Mouse (Mus musculus) liver, adult (tissue): Measurements from ENCODE around the gene Dnajc6.

ENCODE experiments used
- GATA4 ChIP-seq: IDR thresholded peaks from 2 replicates; pipeline ENCODE4 v1.6.1; 2014; ENCODE audit warnings: mild to moderate bottlenecking, low read length; ENCODE audit not compliant: insufficient replicate concordance

The Dnajc6 gene

DNA sequence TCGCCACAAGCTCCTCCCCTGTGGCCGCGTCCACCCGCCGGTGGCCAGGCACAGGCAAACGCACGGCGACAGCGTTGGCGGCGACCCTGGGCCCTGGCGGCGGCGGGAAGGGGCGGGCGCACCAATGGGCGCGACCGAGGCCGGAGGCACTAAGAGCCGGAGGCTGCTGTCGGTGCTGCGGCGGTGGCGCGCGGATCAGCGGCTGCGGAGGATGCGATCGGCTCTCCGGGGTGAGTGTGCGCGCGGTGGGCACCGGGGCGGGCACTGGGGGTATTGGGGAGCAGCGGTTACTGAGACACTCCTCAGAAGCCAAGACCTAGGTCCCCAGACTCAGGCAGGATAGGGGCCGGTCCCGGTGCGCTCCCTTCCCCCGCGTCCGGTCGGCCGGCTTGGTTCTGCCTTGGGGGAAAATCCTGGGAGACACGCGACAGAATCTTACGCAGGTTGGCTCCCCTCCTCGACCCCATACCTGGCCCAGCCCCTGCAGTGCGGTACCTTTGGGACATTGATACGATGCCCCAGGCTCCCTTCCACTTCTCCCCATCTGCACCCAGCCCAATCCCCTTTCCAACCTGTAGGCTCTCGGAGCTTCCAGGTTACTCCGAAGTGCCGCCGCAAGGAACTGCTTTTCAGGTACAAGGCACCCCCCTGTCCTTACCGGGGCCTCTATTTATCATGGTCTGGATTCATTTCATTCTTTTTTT lies at the start of gene Dnajc6:
Gene Dnajc6 (plus strand): TSS at position 115 of the 704 bp plus-strand sequence.
- no peak for TF ChIP-seq GATA4

- no peak for TF ChIP-seq GATA4
These were observed 47.7 kb upstream of the Dnajc6 start for GRCm38 (mm10) chr4:101448701-101449100.

- no peak for TF ChIP-seq GATA4
These were observed 47.1 kb upstream of the Dnajc6 start for GRCm38 (mm10) chr4:101449344-101449743.

GRCm38 (mm10) chr4:101450150-101450780 lies 46.2 kb upstream of the Dnajc6 start:
- no peak for TF ChIP-seq GATA4

DNA sequence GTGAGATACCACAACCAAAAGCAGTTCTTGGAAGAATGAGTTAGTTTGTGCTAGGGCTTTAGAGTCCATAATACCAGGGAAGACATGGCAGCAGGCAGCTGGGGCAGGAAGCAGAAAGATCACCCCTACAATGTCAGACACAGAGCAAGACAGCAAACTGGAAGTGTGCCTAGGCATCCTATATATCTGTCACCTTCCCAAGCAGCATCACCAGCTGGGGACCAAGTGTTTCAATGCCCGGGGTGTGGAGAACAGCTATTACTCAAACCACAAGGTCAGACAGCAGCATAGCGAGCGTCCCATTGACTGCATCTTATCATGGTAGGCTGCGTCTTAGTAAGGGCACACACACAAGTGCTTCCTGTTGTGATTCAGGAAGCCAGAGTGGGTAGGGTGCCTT lies 45.4 kb upstream of the Dnajc6 start:
- no peak for TF ChIP-seq GATA4

- no peak for TF ChIP-seq GATA4
These were observed 43.6 kb upstream of the Dnajc6 start for GRCm38 (mm10) chr4:101452829-101453228.

GRCm38 (mm10) chr4:101457176-101457575 lies 39.3 kb upstream of the Dnajc6 start:
- TF ChIP-seq GATA4 = no peak

DNA sequence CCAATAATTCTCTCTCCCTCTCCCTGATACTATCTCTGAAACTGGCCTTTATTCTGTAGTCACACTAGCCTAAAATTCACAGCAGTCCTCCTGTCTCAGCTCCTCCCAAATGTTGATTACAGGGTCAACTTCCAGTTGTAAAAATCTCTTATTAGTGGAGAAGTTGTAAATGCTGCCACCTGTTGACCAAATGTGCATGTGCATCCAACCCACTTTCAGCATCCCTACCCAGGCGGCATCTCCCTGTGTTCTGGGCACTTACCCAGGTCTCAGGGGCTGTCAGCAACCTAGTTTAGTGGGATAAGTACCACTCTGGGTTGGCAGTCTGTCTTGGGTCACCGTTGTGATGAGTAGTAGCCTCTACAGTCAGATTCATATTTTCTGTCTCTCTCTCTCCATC lies 38.1 kb upstream of the Dnajc6 start:
- no peak for TF ChIP-seq GATA4

- TF ChIP-seq GATA4 = no peak
These were observed 37.1 kb upstream of the Dnajc6 start for GRCm38 (mm10) chr4:101459358-101459757.

DNA sequence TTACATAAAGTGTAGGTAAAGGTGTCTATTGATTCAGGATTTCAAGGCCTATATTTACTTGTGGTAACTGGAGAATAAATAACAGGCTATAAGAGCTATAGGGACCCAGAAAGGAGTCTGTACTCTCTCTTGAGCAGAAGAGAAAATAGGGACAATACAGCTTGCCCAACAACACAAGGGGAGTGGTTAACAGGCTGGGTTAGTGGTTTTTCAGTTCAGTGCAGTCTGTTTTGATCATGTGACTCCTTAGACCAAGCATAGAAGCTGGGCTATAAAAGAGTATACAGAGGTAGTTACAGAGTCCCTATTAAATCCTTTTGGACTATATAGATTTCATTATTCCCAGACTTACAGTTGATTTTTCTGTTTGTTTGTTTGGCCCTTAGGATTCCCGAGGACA lies 36.3 kb upstream of the Dnajc6 start:
- no peak for TF ChIP-seq GATA4

DNA sequence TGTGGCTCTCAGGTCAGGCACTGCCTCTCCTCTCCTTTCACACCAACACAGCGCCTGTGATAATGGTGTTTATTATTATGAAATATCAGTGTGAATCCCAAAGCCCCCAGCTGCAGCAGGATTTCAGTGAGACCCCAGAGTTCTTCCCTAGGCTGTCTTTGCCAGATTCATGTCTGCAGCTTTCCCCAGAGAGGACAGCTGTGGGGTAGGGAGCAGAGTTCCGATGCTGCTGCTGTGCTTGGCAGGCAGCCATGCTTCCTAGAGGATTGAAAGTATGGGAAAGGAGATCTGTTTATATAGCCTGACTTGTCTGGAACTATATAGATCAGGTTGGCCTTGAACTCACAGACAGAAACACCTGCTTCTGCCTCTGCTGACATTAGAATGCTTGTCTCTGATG lies 34.4 kb upstream of the Dnajc6 start:
- no peak for TF ChIP-seq GATA4

DNA sequence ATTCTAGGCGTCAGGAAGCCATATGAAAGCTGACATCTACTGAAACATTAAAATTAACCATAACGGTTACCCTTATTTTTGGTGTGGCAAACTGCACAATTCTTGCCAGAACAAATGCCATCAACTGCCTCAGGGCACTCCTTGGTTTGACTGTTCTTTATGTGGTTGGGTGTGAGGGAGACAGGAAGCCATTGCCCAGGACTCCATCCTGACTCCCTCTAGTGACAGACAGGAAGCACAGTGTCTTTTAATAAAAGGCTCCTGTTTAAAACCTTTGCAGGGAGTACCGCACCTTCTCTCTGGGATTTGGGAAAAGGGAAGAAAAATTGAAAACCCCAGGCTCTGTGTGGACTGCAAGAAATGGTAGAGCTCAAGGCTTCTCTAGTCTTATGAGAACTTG lies 30.2 kb upstream of the Dnajc6 start:
- no peak for TF ChIP-seq GATA4

- no peak for TF ChIP-seq GATA4
These were observed 27.2 kb upstream of the Dnajc6 start for GRCm38 (mm10) chr4:101469242-101469641.

- TF ChIP-seq GATA4 = no peak
These were observed 25.9 kb upstream of the Dnajc6 start for GRCm38 (mm10) chr4:101470543-101470942.

GRCm38 (mm10) chr4:101472767-101473166 lies 23.7 kb upstream of the Dnajc6 start:
- TF ChIP-seq GATA4 = no peak

GRCm38 (mm10) chr4:101490320-101490917 lies 6.0 kb upstream of the Dnajc6 start:
- no peak for TF ChIP-seq GATA4

- no peak for TF ChIP-seq GATA4
These were observed 4.7 kb upstream of the Dnajc6 start for GRCm38 (mm10) chr4:101491704-101492103.

DNA sequence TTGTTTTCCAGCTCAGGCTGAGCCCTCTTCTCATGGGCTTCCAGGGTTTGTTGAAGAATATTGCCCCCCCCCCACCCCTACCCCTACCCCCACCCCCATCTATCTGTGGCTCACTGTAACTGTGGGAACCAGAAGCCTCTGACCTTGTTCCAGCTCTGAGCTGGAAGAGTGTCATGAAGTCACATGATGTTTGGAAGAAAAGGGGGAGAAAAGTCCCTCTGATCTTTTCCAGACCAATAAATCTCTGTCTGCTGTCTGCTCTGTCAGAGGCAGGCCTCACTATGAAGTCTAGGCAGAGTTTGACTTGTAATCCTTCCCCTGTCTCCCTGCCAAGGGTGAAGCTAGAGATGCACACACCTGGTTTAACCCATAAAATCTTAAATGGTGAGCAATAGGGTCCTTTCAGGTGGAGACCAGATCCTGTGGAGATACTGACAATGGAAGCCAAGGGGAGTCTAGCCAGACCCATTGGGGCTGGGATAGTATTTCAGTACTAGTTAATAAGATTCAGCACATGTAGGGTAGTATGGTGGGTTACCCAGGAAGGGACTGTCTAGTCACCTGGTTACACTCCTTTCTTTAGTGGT lies 2.7 kb upstream of the Dnajc6 start:
- no peak for TF ChIP-seq GATA4
